Mouse (Mus musculus): Measurements from ENCODE around the gene Wscd2.

Gene Wscd2

GRCm38 (mm10) chr5:113490033-113490432 is at the start of gene Wscd2:
TSS of gene Wscd2 (plus strand) at chr5:113490333.
- no peak for DNase-seq (ENCODE audit: low spot score)

DNA sequence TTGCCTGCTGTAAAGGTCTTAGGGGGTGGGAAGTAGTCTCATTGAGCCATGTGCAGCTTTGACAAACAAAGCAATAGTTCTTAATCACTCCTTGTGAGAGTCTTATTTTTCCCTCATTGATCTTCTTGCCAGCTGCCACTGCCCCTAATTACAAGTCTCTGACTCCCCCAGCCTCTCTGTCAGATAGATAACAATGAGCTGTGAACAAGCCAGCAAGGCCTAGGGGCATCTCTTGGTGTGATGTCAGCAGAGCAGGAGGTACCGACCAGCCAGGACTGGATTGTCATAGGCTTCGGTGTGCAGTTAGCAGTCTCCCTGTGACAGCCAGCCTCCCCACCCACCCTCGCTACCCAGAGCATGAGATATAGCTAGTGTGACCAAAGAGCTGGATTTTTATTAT is 48.0 kb upstream of the Wscd2 start:
- no peak for DNase-seq (ENCODE audit: low spot score)

GRCm38 (mm10) chr5:113448023-113448734 is 42.0 kb upstream of the Wscd2 start:
- DNase-seq (ENCODE audit: low spot score): no peak

- DNase-seq (ENCODE audit: low spot score): no peak
These were observed 40.8 kb upstream of the Wscd2 start for GRCm38 (mm10) chr5:113449336-113449735.

DNA sequence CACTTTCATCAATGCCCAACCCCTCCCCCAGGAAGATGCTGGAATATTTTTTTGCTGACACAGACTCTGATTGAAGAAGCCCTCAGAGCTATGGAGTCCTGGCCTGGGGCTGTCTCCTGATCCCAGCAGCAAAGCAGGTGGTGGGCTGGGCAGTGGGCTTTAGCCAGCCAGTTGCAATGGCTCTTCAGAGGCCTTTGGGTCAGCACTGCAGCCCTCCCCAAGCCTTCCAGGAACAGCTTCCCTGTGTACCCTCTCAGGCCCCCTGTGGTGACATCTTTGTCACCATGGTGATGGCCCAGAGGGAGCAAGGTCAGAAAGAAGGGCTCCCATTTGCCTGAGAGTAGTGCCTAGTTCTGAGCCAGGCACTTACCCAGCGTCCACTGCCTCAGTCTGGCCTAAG is 37.4 kb upstream of the Wscd2 start:
- DNase-seq (ENCODE audit: low spot score): no peak

- DNase-seq (ENCODE audit: low spot score): no peak
These were observed 36.8 kb upstream of the Wscd2 start for GRCm38 (mm10) chr5:113453356-113453755.

DNA sequence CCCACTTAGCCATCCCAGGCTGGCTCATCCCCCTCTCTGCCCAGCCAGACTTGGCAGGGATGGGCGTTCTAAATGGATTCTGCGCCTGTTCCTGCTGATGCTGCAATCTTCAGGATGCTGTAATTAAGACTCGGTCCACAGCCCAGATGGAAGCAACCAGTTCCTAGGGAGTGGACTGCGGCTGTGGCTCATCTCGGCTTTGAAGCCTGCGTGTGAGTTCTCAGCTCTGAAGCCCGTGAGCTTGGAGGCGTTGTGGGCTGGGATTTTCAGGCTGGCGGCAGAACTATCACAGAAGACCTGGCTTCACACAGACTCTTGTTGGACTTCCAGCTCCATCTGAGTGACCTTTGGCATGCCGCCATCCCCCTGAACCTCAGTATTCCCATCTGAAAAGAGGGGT is 34.1 kb upstream of the Wscd2 start:
- no peak for DNase-seq (ENCODE audit: low spot score)

DNA sequence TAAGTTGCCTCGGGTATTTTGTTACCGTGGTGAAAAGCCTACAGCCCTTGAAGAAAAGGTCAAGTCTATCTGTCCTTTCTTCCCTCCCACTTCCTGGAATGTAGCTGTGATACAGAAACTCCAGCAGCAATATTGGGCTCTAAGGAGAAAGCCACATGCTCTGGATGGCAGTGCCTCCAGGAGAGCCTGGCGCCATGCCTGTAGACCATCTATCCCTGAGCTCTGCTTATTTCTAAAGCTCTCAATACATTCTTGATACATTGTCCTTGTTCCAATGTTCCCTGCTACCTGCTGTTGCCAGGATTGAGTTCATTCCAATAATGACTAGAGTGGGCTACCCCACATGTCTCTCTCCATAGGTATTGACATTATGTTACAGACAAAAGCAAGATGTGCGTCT is 33.4 kb upstream of the Wscd2 start:
- no peak for DNase-seq (ENCODE audit: low spot score)

DNA sequence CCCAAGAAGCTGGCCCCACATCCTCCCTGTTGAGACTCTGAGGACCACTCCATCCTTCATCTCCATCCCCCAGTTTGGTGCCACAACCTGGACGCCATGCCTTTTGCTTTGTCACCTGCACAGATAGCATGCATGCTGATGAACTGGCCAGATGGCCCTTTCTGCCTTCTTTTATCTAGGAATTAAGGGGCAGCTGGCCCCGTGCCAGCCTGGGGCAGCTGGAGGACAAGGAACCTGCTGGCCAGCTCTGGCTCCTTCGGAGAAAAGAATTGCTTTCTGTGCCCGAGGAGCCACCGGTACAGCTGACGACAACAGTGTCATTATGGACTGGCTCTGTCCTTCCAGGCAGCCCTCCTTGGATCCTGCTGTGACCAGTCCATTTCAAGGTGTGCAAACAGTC is 32.9 kb upstream of the Wscd2 start:
- DNase-seq (ENCODE audit: low spot score): no peak

DNA sequence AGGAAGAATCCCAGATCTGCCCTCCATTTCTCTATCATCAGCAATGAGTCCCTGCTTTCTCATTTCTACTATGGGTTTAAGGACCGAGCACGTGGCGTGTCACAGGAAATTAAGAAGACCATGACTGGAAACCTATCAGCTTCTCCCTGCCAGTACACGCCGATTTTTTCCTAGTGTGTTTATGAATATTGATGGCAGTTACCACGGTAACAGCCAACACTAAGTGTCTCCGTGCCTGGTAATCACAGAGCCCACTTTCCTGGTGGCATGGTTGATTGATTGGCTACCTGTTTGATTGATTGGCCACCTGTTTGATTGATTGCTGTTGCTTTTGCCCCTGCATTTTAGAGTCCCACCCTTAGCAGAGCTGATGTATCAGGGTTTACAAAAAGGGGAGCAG is 30.2 kb upstream of the Wscd2 start:
- DNase-seq (ENCODE audit: low spot score): no peak

DNA sequence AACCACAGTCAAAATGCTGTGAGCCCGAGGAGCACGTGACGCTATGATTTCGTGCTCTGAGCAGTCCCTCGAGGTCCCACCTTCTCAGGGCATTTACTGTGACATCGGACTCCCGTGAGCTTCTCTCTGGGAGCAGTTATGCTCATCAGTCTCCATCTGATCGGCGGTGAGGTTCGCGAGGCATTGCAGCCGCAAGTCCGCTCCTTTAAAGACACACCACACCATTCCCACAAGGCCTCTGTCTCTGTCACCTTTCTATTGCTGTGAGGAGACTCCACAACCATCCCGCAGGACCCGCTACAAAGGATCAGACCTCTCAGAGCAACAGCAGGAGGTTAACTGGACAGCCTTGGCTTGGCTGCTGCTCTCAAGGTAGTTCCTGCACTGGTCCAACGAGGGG is 28.6 kb upstream of the Wscd2 start:
- DNase-seq (ENCODE audit: low spot score): no peak

- no peak for DNase-seq (ENCODE audit: low spot score)
These were observed 28.0 kb upstream of the Wscd2 start for GRCm38 (mm10) chr5:113461998-113462625.

DNA sequence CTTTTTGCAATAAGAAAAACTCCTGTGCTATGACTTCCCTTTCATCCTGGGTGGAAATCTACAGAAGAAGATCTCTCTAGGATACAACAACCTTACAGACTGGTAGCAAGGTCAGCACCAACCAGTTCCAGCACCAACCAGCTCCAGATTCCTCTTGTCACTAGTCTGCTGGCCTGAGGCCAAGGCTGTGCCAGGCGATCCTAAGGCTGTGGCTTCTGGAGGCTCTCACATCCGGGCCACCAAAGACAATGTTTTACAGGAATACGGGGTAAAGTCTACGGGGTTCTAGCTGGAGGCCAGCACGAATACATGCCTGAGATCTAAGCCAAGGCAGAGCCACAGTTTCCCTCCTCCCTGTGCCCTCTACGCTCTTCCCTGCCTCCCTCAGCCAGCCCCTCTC is 25.4 kb upstream of the Wscd2 start:
- no peak for DNase-seq (ENCODE audit: low spot score)

- no peak for DNase-seq (ENCODE audit: low spot score)
These were observed 23.6 kb upstream of the Wscd2 start for GRCm38 (mm10) chr5:113466536-113466935.

DNA sequence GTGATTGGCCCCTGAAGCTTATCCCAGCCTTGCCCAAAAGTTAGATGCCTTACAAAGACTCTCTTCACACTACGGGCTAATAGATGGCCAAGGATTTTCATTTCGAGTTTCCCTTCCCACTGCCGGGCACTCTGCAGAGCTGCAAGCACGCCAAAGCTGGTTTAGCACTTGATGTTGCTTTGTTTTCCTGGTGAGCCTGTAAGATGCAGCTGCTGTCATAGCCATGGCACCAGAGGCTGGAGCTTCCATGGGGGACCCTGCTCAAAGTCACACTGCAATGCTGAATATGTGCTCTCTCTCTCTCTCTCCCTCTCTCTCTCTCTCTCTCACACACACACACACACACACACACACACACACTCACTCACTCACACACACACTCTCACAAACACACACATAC is 23.1 kb upstream of the Wscd2 start:
- DNase-seq (ENCODE audit: low spot score): no peak

DNA sequence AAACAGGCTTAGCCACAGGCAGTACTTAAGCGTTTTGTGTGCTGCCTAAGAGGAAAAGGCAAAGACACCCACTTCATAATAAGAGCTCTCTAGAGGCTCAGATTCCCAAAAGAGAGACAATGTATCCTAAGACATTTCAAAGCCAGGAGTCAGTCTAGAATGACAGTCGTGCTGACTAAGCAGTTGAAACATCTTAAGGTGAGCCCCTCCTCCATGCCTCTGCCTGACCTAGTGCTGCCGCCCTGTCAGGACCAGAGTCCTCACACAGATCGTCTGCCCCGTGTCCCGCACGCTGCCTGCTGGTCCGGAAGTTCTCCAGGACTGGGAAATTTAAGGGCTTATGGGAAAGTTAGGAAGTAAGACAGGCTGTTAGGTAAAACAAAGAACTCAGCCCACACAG is 22.4 kb upstream of the Wscd2 start:
- DNase-seq (ENCODE audit: low spot score): no peak

DNA sequence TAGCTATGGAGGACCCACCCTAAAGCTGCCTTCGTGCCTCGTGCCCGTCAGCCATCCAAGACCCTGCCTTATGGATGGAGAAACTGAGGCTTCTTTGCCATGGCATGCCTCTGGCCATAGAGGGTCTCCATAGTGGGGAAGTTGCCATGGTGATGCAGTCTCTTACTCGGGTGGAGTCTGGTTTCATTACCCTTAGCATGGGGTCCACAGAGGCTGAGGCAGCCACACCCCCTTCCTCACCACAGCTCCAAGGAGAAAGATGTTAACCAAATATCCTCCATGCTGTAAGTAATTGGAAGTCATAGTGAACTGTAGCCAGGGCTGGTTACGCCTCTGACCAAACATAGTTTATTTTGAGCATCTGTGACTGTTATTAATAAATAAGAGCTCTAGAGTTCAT is 21.5 kb upstream of the Wscd2 start:
- no peak for DNase-seq (ENCODE audit: low spot score)

DNA sequence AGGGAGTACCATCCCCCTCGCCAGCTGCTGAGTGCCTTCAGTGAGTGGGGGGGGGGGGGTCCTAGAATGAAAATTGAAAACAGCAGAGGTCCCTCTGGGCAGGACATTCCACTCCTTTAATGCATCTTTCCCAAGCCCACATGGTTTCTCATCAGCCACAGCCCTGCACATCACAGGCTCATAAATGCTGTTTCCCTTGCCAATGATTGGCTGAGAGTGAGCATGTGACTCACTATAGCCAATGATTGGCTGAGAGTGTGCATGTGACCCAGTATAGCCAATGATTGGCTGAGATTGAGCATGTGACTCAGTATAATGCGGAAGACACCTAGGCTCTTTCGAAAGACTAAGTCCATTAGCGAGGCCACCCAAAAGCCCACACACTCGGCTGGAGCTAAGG is 20.9 kb upstream of the Wscd2 start:
- DNase-seq (ENCODE audit: low spot score): no peak

GRCm38 (mm10) chr5:113469826-113470225 is 20.3 kb upstream of the Wscd2 start:
- no peak for DNase-seq (ENCODE audit: low spot score)

GRCm38 (mm10) chr5:113471417-113471816 is 18.7 kb upstream of the Wscd2 start:
- DNase-seq (ENCODE audit: low spot score): peak; percentile 72

DNA sequence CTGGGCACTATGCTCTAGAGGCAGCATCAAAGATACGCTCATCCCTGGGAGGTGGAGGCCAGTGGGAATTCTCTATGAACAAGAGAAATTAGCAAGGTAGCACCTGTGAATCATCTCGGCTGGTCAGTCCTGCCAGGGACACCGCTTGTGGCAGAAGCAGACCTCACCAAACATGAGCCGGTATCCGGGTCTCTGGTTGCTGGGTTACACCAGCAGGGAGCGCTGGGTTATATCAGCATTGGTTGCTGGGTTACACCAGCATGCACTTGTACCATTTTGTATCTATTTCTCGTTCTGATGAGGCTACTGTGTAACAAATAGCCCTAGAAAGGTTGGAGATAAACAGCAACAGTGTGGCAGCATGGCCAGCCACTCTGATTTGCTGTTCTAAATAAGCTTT is 17.8 kb upstream of the Wscd2 start:
- no peak for DNase-seq (ENCODE audit: low spot score)

DNA sequence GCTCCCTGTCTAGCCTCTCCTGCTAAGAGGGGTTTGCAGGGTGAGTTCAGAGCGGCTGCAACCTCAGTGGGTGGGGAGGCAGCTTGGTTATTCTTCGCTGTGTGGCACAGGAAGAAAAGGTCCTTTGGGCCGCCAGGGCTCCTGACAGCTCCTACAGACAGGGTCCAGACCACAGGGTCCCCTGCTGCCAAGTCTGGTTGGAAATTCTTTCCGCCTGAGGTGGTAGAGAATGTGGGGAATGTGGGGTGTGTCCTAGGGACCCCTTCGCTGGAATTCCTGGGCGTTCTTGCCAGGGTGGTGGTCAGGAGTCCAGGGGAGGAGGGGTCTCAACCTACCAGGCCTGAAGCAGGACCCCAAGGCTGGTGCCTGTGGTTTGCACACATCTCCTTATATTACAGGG is 13.3 kb upstream of the Wscd2 start:
- no peak for DNase-seq (ENCODE audit: low spot score)

DNA sequence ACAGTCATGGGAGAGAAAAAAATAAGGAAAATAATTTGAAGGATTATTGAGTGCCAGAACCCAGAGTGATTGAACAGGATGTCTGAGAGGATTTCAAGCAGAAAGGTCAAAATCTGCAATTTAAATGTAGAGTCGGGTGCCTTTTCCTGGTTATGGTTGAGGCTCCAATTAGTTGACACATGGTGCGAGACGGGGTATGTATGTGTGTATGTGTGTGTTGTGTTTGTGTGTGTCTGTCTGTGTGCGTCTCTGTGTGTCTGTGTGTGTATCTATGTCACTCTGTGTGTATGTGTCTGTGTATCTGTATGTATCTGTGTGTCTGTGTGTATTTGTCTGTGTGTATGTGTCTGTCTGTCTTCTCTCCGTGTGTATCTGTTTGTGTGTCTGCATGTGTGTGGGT is 11.1 kb upstream of the Wscd2 start:
- DNase-seq (ENCODE audit: low spot score): no peak

- no peak for DNase-seq (ENCODE audit: low spot score)
These were observed 9.7 kb upstream of the Wscd2 start for GRCm38 (mm10) chr5:113480451-113480850.
